Mouse (Mus musculus): Measurements from ENCODE around the gene Cox17. TPM values are rescaled to one million over a fixed set of nuclear protein-coding genes. Genes with fewer than 3 reads are reported as not detected.

Cox17 gene
- total and polyA plus RNA-seq, 3 experiments, result 221 to 358 (median 295) TPM

DNA sequence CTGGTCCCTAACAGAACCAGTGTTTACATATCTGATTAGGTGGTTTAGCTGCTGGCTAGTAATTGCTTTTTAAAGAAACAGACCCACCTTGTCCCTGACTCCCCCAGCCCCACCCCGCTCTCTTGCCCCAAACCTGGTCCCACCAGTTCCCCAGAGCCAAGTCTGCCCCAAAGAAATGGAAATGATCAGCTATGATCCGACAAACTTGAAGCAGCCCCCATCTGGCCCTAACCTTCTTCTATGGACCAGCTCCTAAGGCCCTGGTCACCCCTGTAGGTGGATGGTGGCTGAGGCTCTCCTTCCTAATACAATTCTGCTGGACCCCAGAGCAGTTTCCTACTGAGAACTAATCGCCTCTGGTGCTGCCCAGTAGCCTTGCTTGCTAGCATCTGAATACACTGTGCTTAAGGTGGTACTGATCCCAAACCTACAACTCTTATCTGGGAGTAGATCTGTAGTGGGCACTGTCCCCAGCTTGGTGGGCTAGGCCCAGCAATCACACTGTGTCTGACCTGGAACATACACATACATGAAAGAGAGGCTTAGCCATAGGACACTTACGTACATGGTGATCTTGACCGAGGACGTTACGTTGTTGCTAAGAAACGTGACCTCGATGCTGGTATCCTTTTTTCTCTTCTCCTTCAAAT, 53.6 kb downstream of the Cox17 start:
- H3K4me3 ChIP-seq, result no peak overlapping the region
- no peak for TF ChIP-seq EP300 (IDR thresholded peaks at IDR 0.05; ENCODE audit: insufficient read depth, low read depth, low read length)
- TF ChIP-seq CTCF (IDR thresholded peaks at IDR 0.05), result no peak
- TF ChIP-seq POLR2A (IDR thresholded peaks at IDR 0.05; ENCODE audit: insufficient read depth, low read depth, low read length), result no peak
- 85% methylated on average over 9 of the region's 9 CpGs for WGBS
- peaks cover 1% of the 10 kb centered on the region; the same call in 1 of the 2 replicates for H3K4me1 ChIP-seq (ENCODE audit: control insufficient read depth, insufficient read depth, low read length)
- no peak overlapping the region for H3K9ac ChIP-seq (ENCODE audit: low read depth, low read length)
- DNase-seq, result no peak
- intact Hi-C loops (cut with DNase I), result no loop called here
- H3K79me2 ChIP-seq (replicated peaks; ENCODE audit: control insufficient read depth, insufficient read depth, low read length), result no peaks in the 10 kb centered on the region
- no peaks in the 10 kb centered on the region for H3K27me3 ChIP-seq (ENCODE audit: control insufficient read depth, insufficient read depth, low read length)
- H3K36me3 ChIP-seq (ENCODE audit: control insufficient read depth, insufficient read depth, low read length), result no peaks in the 10 kb centered on the region
- H3K27ac ChIP-seq, result peak overlapping the region; percentile 75

DNA sequence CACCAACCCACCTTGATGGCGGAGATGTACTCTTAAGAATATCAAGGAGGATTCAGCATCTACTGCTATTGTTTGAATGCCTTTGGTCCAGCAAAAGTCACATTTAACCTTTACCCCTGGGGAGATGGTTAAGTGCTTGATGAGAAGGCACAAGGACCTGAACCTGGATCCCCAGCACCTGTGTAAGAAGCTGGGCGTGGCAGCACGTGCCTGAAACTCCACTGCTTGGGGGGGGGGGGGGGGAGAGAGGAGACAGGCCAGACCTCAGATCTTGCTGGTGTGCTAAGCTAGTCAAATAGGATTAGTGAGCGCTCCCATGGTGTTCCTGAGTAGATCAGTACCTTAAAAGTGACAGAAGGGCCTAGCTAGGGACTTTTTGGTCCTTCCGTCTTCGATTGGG, 54.7 kb downstream of the Cox17 start:
- no peak for DNase-seq
- peaks cover 1% of the 10 kb centered on the region; the same call in 1 of the 2 replicates for H3K4me1 ChIP-seq (ENCODE audit: control insufficient read depth, insufficient read depth, low read length)
- H3K9ac ChIP-seq (ENCODE audit: low read depth, low read length), result no peak overlapping the region
- H3K36me3 ChIP-seq (ENCODE audit: control insufficient read depth, insufficient read depth, low read length), result no peaks in the 10 kb centered on the region
- H3K4me3 ChIP-seq, result no peak overlapping the region
- 87% methylated on average over 6 of the region's 6 CpGs for WGBS
- intact Hi-C loops (cut with DNase I), result no loop called here
- H3K79me2 ChIP-seq (replicated peaks; ENCODE audit: control insufficient read depth, insufficient read depth, low read length), result no peaks in the 10 kb centered on the region
- H3K27me3 ChIP-seq (ENCODE audit: control insufficient read depth, insufficient read depth, low read length), result no peaks in the 10 kb centered on the region
- TF ChIP-seq EP300 (IDR thresholded peaks at IDR 0.05; ENCODE audit: insufficient read depth, low read depth, low read length), result no peak
- TF ChIP-seq POLR2A (IDR thresholded peaks at IDR 0.05; ENCODE audit: insufficient read depth, low read depth, low read length), result no peak
- no peak for TF ChIP-seq CTCF (IDR thresholded peaks at IDR 0.05)
- H3K27ac ChIP-seq, result no peak overlapping the region

Other genes starting within 250 kb of the Cox17 start
- not detected for gene Nr1i2, start 52.2 kb upstream of the Cox17 start, total RNA-seq (2021)
- 0.15 TPM in 1 of 2 replicates, not detected in the other for gene Nr1i2, start 52.2 kb upstream of the Cox17 start, polyA plus RNA-seq (2012; rRNA removed)
- not detected for gene Maats1, start 4.8 kb upstream of the Cox17 start, total RNA-seq (2021)
- gene Maats1, start 4.8 kb upstream of the Cox17 start, polyA plus RNA-seq (2012; rRNA removed), result 0.20 TPM in 1 of 2 replicates, not detected in the other
- not detected for gene Gm21987, start within 50 bp of the Cox17 start, total RNA-seq (2021)
- not detected in 2 replicates for gene Gm21987, start within 50 bp of the Cox17 start, polyA plus RNA-seq (2012; rRNA removed)
- gene Popdc2, start 15.2 kb downstream of the Cox17 start, total RNA-seq (2021), result 100 to 1,000 TPM; 462 to 476 TPM
- gene Popdc2, start 15.2 kb downstream of the Cox17 start, polyA plus RNA-seq (2012; rRNA removed), result 695 and 745 TPM in 2 replicates
- 1 to 10 TPM; 6.8 to 8.8 TPM for gene Pla1a, start 86.2 kb downstream of the Cox17 start, total RNA-seq (2021)
- gene Pla1a, start 86.2 kb downstream of the Cox17 start, polyA plus RNA-seq (2012; rRNA removed), result 9.6 and 13.6 TPM in 2 replicates
- 10 to 100 TPM; 23.4 to 25.2 TPM for gene Adprh, start 105.7 kb downstream of the Cox17 start, total RNA-seq (2021)
- gene Adprh, start 105.7 kb downstream of the Cox17 start, polyA plus RNA-seq (2012; rRNA removed), result 21.0 and 27.9 TPM in 2 replicates
- under 1 TPM; 0.86 to 0.89 TPM for gene Cd80, start 108.6 kb downstream of the Cox17 start, total RNA-seq (2021)
- 0.59 and 0.88 TPM in 2 replicates for gene Cd80, start 108.6 kb downstream of the Cox17 start, polyA plus RNA-seq (2012; rRNA removed)
- 10 to 100 TPM; 60.4 to 66.1 TPM for gene Timmdc1, start 175.7 kb downstream of the Cox17 start, total RNA-seq (2021)
- 22.2 and 27.0 TPM in 2 replicates for gene Timmdc1, start 175.7 kb downstream of the Cox17 start, polyA plus RNA-seq (2012; rRNA removed)
- gene Poglut1, start 203.3 kb downstream of the Cox17 start, total RNA-seq (2021), result 10 to 100 TPM; 10.8 to 11.0 TPM
- 12.9 and 18.0 TPM in 2 replicates for gene Poglut1, start 203.3 kb downstream of the Cox17 start, polyA plus RNA-seq (2012; rRNA removed)
- gene Tmem39a, start 211.7 kb downstream of the Cox17 start, total RNA-seq (2021), result 10 to 100 TPM; 18.3 to 21.8 TPM
- 45.3 and 65.2 TPM in 2 replicates for gene Tmem39a, start 211.7 kb downstream of the Cox17 start, polyA plus RNA-seq (2012; rRNA removed)

All from heart, adult 2 months (tissue).